Mouse (Mus musculus): ENCODE results near the gene Map3k7.
"Not testable (repeated sequence)": the region's sequence is repeated elsewhere in the genome, so short reads cannot be mapped to it uniquely, and the experiment has no call there.

Gene Map3k7

GRCm38 (mm10) chr4:31993865-31994264 is 30.0 kb downstream of the Map3k7 start:
- DNase-seq: no peak

- no peak for DNase-seq
Measured at GRCm38 (mm10) chr4:32001498-32001897, 37.6 kb downstream of the Map3k7 start.

- DNase-seq: no peak
Measured at GRCm38 (mm10) chr4:32004773-32005591, 41.1 kb downstream of the Map3k7 start.

GRCm38 (mm10) chr4:32007174-32007573 is 43.3 kb downstream of the Map3k7 start:
- no peak for DNase-seq

- DNase-seq: no peak
Measured at GRCm38 (mm10) chr4:32008095-32008494, 44.2 kb downstream of the Map3k7 start.

DNA sequence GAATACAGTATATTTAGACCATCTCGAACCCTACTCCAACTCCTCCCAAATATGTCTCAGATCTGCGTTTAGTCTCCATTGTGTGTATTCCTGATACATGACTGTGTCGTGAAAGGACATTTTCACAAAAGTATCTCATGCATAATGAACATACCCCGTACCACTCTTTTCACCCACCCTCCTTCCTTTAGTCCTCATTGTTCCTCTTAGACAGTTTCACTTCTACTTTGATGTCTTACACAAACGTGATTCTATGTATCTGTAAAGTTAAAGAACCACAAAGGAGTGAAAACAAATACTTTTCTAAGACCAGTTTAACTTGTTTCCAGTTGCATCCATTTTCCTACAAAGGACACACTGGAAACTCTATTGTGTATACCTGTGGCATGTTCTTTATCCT is 46.9 kb downstream of the Map3k7 start:
- DNase-seq: no peak

DNA sequence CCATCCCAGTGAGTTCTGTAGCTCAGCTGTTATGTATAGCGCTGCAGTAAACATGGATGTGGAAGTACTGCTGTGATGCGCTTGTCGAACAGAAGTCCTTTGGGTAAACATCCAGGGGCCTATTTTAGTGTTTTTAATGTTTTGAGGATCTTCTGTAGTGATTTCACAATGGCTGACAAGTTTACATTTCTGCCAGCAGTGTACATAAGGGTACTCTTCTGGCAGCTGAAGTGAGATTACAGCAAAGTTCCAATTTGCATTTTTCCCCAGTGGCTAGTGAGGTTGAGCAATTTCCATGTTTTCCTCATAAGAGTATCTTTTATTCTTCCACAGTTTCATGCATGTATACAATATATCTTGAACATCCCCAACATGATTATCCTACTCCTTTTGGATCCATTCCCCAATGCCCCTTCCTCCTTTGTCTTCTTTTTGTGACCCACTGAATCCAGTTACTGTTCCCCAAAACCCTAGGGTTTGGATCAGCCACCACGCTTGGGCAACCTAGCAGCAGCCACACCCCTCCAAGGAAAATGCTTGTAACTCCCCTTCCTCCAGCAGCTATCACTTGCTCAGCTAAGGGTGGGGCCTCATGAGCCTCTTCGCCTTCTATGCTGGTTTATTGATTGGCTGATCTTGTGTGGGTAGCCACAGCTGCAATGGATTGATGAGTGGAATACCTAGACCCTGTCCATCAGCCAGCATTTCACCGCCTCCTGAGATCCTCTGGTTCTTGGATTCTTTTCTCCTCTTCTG is 47.5 kb downstream of the Map3k7 start:
- no peak for DNase-seq

DNA sequence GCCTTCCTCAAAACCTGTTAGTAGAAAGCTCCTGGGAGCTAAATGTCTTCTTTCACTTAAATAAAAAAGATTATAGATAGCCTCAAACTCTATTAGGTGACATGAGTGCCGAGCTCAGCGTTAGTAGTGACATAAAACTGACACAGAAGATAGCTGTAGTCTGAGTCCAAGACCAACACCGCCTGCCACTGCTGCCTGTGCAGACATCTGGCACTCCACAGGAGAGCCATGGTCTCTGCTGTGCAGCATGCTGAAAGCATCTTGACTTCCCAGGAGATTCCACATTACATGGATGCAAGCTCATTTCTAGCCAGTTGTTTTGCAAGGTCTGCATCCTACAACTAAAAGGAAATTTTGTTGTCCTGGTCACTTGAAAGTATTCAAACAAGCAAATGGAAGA is 57.2 kb downstream of the Map3k7 start:
- no peak for DNase-seq

DNA sequence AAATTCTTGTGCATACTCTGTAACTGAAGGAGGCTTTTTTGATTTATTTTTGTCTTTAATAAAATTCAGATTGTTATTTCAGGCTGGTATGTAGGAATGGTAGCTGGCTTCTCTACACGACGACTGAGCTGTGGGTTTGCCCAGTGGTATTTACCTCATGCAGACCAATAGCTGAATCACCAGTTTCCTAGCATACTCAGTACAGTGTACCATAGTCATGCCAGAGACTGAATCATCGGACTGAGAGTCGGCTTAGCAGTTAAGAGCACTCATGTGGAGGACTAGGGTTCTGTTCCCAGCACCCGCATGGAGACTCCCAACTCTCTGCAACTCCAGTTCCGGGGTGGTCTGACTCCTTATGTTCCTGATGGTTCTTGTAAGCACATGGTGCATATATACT is 58.4 kb downstream of the Map3k7 start:
- DNase-seq: no peak

DNA sequence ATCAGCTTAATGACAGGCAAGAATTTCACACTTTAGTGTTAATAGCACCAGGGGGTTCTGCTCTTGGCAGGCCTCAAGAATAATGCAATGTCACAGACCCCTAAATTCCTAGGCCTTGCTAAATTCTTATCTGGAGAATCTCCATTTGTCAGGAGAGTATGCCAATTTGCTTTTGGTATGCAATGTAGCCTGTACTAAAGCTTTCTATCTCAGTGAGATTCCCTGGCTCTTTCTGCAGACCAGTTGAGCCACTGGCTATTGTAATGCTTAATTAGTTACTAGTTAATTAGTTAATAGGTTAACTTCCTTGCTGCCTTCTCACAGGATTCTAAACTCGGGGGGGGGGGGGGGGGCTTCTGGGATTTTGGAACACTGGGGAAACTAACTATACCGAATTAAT is 60.3 kb downstream of the Map3k7 start:
- DNase-seq: not testable (repeated sequence)

GRCm38 (mm10) chr4:32025105-32025504 is 61.2 kb downstream of the Map3k7 start:
- DNase-seq: no peak

DNA sequence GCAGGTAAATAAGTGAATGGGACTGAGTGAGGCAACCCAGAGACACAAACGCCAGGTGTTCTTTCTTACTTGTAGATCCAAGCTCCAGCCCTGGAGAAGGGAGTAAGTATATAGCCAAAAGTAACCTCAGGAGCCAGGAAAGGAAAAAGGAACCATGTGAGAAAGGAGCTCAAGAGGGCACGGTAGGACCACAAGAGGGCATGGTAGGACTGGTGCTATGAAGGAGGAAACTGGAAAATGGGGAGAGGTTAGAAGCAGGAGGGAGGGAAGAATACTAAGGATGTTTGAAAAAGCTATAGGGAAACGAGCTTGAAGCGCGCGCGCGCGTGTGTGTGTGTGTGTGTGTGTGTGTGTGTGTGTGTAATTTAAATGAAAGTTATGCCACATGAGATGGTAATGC is 63.2 kb downstream of the Map3k7 start:
- no peak for DNase-seq

- DNase-seq: no peak
Measured at GRCm38 (mm10) chr4:32037267-32037666, 73.4 kb downstream of the Map3k7 start.

DNA sequence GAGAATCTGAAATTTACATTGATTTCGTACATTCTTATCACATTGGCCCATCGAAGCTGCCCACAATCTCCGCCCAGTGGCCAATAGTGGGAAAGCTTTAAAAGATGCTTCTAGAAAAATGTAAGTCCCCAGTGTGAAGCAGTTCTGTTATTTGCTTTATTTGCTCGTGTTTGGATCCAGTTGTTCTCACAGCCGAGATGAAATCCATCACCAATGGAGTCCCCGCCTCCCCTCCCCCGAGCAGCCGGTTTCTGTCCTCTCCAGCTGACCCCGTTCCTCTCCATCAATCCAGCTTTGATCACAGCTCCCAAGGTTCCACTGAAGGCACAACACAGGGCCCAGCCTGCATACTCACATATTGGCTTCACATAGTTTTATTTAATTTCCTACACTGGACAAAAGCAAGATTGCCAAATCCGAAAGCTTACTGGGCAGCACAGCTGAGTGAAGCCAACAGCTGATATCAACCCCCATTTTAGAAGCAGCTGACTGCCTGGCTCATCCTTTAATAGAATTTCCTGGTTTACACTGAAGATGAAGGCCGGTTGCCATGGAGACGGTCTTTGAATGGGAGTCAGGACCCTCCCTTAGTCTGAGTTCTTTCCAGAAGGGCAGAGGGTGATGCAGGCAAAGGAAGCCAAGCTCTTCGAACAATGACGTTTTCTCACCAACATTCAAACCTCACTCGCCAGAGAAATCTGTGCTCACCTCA is 78.0 kb downstream of the Map3k7 start:
- DNase-seq: no peak

GRCm38 (mm10) chr4:32045234-32045633 is 81.3 kb downstream of the Map3k7 start:
- no peak for DNase-seq

DNA sequence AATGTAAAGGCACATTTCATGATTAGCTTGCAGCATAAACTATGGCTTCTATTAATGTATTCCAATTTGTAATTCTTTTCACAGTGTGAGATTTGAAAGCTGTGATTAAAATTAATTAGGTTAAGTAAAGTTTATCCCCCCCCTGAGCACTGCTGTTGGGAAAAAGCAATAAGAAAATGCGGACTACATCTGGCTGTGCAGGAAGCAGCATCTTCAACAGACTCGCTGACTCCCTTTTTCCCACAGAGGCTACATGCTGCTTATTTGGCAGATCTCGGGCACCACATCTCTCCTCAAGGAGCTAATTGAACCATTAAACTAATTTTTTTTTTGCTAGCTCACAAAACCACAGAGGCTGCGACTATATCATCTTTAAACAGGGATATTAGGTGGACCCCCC is 85.9 kb downstream of the Map3k7 start:
- no peak for DNase-seq

DNA sequence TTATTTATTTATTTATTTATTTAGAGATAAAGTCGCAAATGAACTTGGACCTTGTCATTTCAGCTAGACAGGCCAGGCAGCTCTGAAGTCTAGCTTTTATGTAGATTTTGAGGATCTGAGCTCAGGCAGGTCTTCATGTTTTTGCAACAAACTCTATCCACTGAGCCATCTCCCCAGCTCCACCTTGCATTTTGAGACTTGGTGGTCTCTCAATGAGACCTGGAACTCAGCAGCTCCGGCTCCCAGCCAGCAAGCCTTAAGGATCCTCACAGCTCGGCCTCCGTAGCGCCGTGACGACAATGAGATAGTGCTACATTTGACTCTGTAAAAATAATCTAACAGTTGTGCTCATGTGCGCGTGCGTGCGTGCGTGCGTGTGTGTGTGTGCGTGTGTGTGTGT is 89.3 kb downstream of the Map3k7 start:
- DNase-seq: no peak

- DNase-seq: peak; percentile 84
Measured at GRCm38 (mm10) chr4:32055151-32056052, 91.5 kb downstream of the Map3k7 start.

GRCm38 (mm10) chr4:32056441-32056840 is 92.5 kb downstream of the Map3k7 start:
- no peak for DNase-seq

DNA sequence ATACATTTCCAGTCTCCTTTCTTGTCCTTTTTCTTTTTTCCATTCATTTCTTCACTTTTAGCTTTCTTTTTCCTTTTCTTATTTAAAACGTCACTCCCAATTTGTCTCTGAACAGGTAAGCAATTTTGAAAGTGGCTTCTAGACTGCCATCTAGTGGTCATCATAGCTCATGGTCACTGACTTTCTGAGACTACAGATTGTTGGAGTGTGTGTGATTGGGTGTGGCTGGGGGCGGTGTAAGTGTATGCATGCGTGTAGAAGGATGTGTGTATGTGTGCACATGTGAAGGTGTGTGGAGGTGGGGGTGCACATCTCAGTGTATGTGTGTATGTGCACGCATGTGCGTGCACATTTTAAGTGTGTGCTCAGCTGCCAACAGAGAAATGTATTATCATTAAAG is 93.2 kb downstream of the Map3k7 start:
- DNase-seq: peak; percentile 50

DNA sequence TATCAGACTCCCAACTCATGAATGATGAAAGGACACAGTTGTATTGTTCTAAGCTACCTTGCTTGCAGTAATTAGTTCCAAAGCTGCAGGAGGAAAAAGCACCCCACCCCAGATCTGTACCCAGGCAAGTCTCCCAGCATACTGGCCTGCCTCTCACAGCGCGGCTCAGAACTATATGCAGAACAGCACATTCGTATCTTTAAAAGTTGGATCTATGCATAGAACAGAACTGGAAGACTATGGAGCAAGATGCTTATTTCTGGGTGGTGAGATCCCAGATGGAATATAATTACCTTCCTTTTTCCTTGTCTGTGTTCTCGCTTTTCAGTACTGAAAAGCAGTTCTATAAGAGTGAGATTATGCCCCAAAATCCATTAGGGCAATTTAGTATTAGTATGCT is 96.8 kb downstream of the Map3k7 start:
- DNase-seq: no peak

DNA sequence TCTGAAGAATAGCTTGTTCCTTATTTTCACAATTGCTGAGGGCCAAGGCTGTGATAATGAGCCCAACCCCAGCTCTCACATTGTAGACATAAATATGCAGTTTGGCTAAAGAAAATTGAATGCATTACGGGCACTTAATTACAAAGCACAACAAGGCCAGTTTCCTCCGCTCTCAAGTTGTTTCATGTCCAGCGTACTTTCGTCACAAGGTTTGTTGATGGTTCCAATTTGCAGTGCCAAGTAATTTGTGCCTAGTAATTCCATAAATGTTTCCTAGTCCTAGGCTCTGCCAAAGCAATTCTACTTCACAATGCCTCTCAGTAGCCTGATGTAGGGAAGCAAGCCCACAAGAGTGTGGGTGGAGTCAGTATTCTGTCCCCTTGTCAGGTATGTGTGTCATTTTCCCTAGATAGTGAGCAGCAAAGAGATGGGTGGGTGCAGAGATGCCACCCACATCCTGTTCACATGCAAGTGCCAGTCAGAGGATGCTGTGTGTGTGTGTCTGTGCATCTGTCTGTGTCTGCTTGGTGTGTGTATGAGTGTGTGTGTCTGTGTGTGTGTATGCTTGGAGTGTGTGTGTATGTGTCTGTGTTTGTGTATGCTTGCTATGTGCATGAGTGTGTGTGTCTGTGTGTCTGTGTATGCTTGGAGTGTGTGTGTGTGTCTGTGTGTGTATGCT is 98.6 kb downstream of the Map3k7 start:
- peak; percentile 8 for DNase-seq

Data from thymus, postnatal 14 days (tissue).